ENCODE assay signal across 10 mouse cellular contexts in the genomic region with DNA sequence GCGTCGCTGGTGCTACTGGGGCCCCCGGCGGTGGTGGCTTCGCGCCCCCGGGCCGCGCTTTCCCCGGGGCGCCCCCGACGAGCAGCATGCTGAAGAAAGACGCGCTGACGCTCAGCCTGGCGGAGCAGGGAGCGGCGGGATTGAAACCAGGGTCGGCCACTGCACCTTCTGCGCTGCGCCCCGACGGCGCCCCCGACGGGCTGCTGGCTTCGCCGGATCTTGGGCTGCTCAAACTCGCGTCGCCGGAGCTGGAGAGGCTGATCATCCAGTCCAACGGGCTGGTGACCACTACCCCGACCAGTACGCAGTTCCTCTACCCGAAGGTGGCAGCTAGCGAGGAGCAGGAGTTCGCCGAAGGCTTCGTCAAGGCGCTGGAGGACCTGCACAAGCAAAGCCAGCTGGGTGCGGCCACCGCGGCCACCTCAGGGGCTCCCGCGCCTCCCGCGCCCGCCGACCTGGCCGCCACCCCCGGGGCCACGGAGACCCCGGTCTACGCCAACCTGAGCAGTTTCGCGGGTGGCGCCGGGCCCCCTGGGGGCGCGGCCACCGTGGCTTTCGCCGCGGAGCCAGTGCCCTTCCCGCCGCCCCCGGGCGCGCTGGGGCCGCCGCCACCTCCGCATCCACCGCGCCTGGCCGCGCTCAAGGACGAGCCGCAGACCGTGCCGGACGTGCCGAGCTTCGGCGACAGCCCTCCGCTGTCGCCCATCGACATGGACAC. TPM values are rescaled to one million over a fixed set of nuclear protein-coding genes. Genes with fewer than 3 reads are reported as not detected.
A peak's percentile ranks its signal among the peaks of the same experiment; 100 is the strongest.
DNase-seq lines count a peak whose midpoint lies in the region; ATAC-seq and TF ChIP-seq lines count a peak whose summit lies in the region.
"Had no signal": no experiment of that assay in that cellular context is flagged by ENCODE, and none has a peak within 500 bp of the region (broad histone marks: within the 10 kb centered on the region; RNA-seq: fewer than 3 reads in every experiment).

No protein-coding gene starts in this region.

- peak; percentile 63 to 78 for DNase-seq in left cerebral cortex, postnatal 36 days (ENCODE audit: low spot score in 2 of 2)
- no peak for DNase-seq in left cerebral cortex, adult 9 months (ENCODE audit: low spot score in 2 of 2)
- no peak for DNase-seq in forebrain, embryonic 11.5 days (ENCODE audit: low spot score)
- no peak for DNase-seq in liver, adult 2 months (ENCODE audit: extremely low read depth, low read depth, low spot score)
- no peak for DNase-seq in natural killer cell, adult 2 months (ENCODE audit: low spot score in 2 of 2)

- peak; percentile 1 for ATAC-seq in activated CD4-positive, CD25-positive, alpha-beta regulatory T cell, adult 4 months
- no peak for ATAC-seq in forebrain, embryonic 11.5 days (replicated peaks; ENCODE audit: low FRiP score)
- ATAC-seq in hindbrain, embryonic 15.5 days (ENCODE audit: low FRiP score, low read depth), result peak; percentile 5; the same call in 1 of the 2 replicates

- no peak for TF ChIP-seq CTCF in liver, adult 2 months (IDR thresholded peaks at IDR 0.05; ENCODE audit: low read depth, low read length)
- 0 out of 2 replicates have a peak, but pooled peaks have one; percentile 8 for TF ChIP-seq CTCF in olfactory bulb, adult 2 months (IDR thresholded peaks at IDR 0.05; ENCODE audit: insufficient read depth, low read depth, low read length)

- peaks cover 9% of the 10 kb centered on the region; the same call in 1 of the 2 replicates for H3K79me2 ChIP-seq in liver, adult 2 months (ENCODE audit: control insufficient read depth, insufficient read depth, low read length)

- TF ChIP-seq POLR2A in liver, adult 2 months (IDR thresholded peaks at IDR 0.05; ENCODE audit: extremely low read depth, insufficient read depth, low read length), result no peak
- no peak; the same call in 1 of the 2 replicates for TF ChIP-seq POLR2A in olfactory bulb, adult 2 months (IDR thresholded peaks at IDR 0.05; ENCODE audit: insufficient read depth, low read depth, low read length)

- peak overlapping the region; percentile 87 for H3K9ac ChIP-seq in forebrain, embryonic 11.5 days (ENCODE audit: low read length)
- peak overlapping the region; percentile 100 for H3K9ac ChIP-seq in hindbrain, embryonic 15.5 days
- peak overlapping the region; percentile 90 for H3K9ac ChIP-seq in liver, adult 2 months (ENCODE audit: low read depth, low read length)

- H3K4me3 ChIP-seq in forebrain, embryonic 11.5 days (ENCODE audit: low read depth, low read length), result peak overlapping the region; percentile 91
- peak overlapping the region; percentile 95 for H3K4me3 ChIP-seq in hindbrain, embryonic 15.5 days
- peak overlapping the region; percentile 73 for H3K4me3 ChIP-seq in liver, adult 2 months (ENCODE audit: insufficient read depth, low read depth, low read length)
- H3K4me3 ChIP-seq in olfactory bulb, adult 2 months (ENCODE audit: insufficient read depth, low read depth, low read length), result peak overlapping the region; percentile 81

- H3K4me1 ChIP-seq in forebrain, embryonic 11.5 days (replicated peaks; ENCODE audit: control insufficient read depth, insufficient read depth, low read length), result peaks cover 35% of the 10 kb centered on the region
- peaks cover 63% of the 10 kb centered on the region for H3K4me1 ChIP-seq in hindbrain, embryonic 15.5 days (replicated peaks)
- H3K4me1 ChIP-seq in liver, adult 2 months (ENCODE audit: control insufficient read depth, insufficient read depth, low read length), result peaks cover 14% of the 10 kb centered on the region
- peaks cover 37% of the 10 kb centered on the region for H3K4me1 ChIP-seq in olfactory bulb, adult 2 months (ENCODE audit: control insufficient read depth, insufficient read depth, low read length)

- H3K4me2 ChIP-seq in forebrain, embryonic 11.5 days (ENCODE audit: low read depth, low read length, severe bottlenecking), result peak overlapping the region; percentile 71
- peak overlapping the region; percentile 61 for H3K4me2 ChIP-seq in hindbrain, embryonic 15.5 days

- no peaks in the 10 kb centered on the region for H3K9me3 ChIP-seq in forebrain, embryonic 11.5 days (ENCODE audit: control insufficient read depth, low read length)
- H3K9me3 ChIP-seq in hindbrain, embryonic 15.5 days, result no peaks in the 10 kb centered on the region

- no peaks in the 10 kb centered on the region for H3K27me3 ChIP-seq in forebrain, embryonic 11.5 days (ENCODE audit: control insufficient read depth, insufficient read depth, low read length)
- no peaks in the 10 kb centered on the region for H3K27me3 ChIP-seq in hindbrain, embryonic 15.5 days
- H3K27me3 ChIP-seq in liver, adult 2 months (ENCODE audit: control insufficient read depth, insufficient read depth, low read length), result no peaks in the 10 kb centered on the region

- no peaks in the 10 kb centered on the region for H3K36me3 ChIP-seq in forebrain, embryonic 11.5 days (ENCODE audit: control insufficient read depth, insufficient read depth, low read length)
- no peaks in the 10 kb centered on the region for H3K36me3 ChIP-seq in hindbrain, embryonic 15.5 days
- H3K36me3 ChIP-seq in liver, adult 2 months (ENCODE audit: control insufficient read depth, insufficient read depth, low read length), result no peaks in the 10 kb centered on the region

- intact Hi-C loops in left cerebral cortex, postnatal 36 days (cut with DNase I), result no loop called here

- peak overlapping the region; percentile 96 for H3K27ac ChIP-seq in forebrain, embryonic 11.5 days (ENCODE audit: low read depth, low read length)
- H3K27ac ChIP-seq in hindbrain, embryonic 15.5 days (replicated peaks), result peak overlapping the region; percentile 99
- H3K27ac ChIP-seq in liver, adult 2 months (replicated peaks; ENCODE audit: insufficient read depth, low read depth, low read length), result peak overlapping the region; percentile 90
- peak overlapping the region; percentile 95 for H3K27ac ChIP-seq in olfactory bulb, adult 2 months (ENCODE audit: insufficient read depth, low read depth, low read length)

- under 1% methylated on average over 83 of the region's 89 CpGs for WGBS in forebrain, embryonic 11.5 days
- WGBS in hindbrain, embryonic 15.5 days, result 0% methylated on average over 73 of the region's 89 CpGs
- WGBS in liver, adult 2 months, result 1% methylated on average over 85 of the region's 89 CpGs
- WGBS in olfactory bulb, adult 2 months, result under 1% methylated on average over 88 of the region's 89 CpGs

RNA-seq across cellular contexts. Expression of gene Jund, which starts 0.5 kb away (rescaled TPM):
- total RNA-seq in left cerebral cortex, postnatal 36 days (2021), result 100 to 1,000 TPM; 219 to 272 TPM
- polyA plus RNA-seq in activated CD4-positive, CD25-positive, alpha-beta regulatory T cell, adult 4 months (2017; shearing (Covaris generic)), result 10 to 100 TPM; 12.5 to 20.0 TPM
- polyA plus RNA-seq in forebrain, embryonic 11.5 days (2014; fragmentation: Nextera tagmentation; extraction: Ambion mirVana), result 128 and 157 TPM in 2 replicates
- 98.4 and 105 TPM in 2 replicates for polyA plus RNA-seq in hindbrain, embryonic 15.5 days (2015; fragmentation: Nextera tagmentation; extraction: Ambion mirVana)
- 26.6 and 36.6 TPM in 2 replicates for total RNA-seq in liver, adult 2 months (2014; rRNA removed)
- 111 and 120 TPM in 2 replicates for polyA plus RNA-seq in liver, adult 2 months (2012; rRNA removed)
- polyA plus RNA-seq in olfactory bulb, adult 2 months (2012; ENCODE audit: insufficient read depth, insufficient read length, low replicate concordance, missing spikeins), result not detected in 2 replicates

RNA-seq across cellular contexts. Expression of gene Iqcn, which starts 4.0 kb away (rescaled TPM):
- under 1 TPM; 0.10 to 0.34 TPM for total RNA-seq in left cerebral cortex, postnatal 36 days (2021)
- not detected for polyA plus RNA-seq in activated CD4-positive, CD25-positive, alpha-beta regulatory T cell, adult 4 months (2017; shearing (Covaris generic))
- polyA plus RNA-seq in forebrain, embryonic 11.5 days (2014; fragmentation: Nextera tagmentation; extraction: Ambion mirVana), result not detected in 2 replicates
- 0.09 TPM in 2 replicates for polyA plus RNA-seq in hindbrain, embryonic 15.5 days (2015; fragmentation: Nextera tagmentation; extraction: Ambion mirVana)
- total RNA-seq in liver, adult 2 months (2014; rRNA removed), result not detected in 2 replicates
- not detected in 2 replicates for polyA plus RNA-seq in liver, adult 2 months (2012; rRNA removed)
- polyA plus RNA-seq in olfactory bulb, adult 2 months (2012; ENCODE audit: insufficient read depth, insufficient read length, low replicate concordance, missing spikeins), result not detected in 2 replicates

RNA-seq across cellular contexts. Expression of gene Gm3336, which starts 19.1 kb away (rescaled TPM):
- total RNA-seq in left cerebral cortex, postnatal 36 days (2021), result not detected
- not detected for polyA plus RNA-seq in activated CD4-positive, CD25-positive, alpha-beta regulatory T cell, adult 4 months (2017; shearing (Covaris generic))
- not detected in 2 replicates for polyA plus RNA-seq in forebrain, embryonic 11.5 days (2014; fragmentation: Nextera tagmentation; extraction: Ambion mirVana)
- polyA plus RNA-seq in hindbrain, embryonic 15.5 days (2015; fragmentation: Nextera tagmentation; extraction: Ambion mirVana), result not detected in 2 replicates
- 0.28 and 0.54 TPM in 2 replicates for total RNA-seq in liver, adult 2 months (2014; rRNA removed)
- 0.11 and 1.0 TPM in 2 replicates for polyA plus RNA-seq in liver, adult 2 months (2012; rRNA removed)
- not detected in 2 replicates for polyA plus RNA-seq in olfactory bulb, adult 2 months (2012; ENCODE audit: insufficient read depth, insufficient read length, low replicate concordance, missing spikeins)
- total RNA-seq: layer of hippocampus, adult 8-10 months had no signal
- polyA plus RNA-seq: brain, embryonic 14.5 days had no signal

RNA-seq across cellular contexts. Expression of gene Pde4c, which starts 24.2 kb away (rescaled TPM):
- total RNA-seq in left cerebral cortex, postnatal 36 days (2021), result 1 to 10 TPM in 1 of 2 experiments, under 1 TPM in 1; 0.89 to 2.0 TPM
- polyA plus RNA-seq in activated CD4-positive, CD25-positive, alpha-beta regulatory T cell, adult 4 months (2017; shearing (Covaris generic)), result under 1 TPM; 0.47 to 0.95 TPM
- 0.13 and 0.37 TPM in 2 replicates for polyA plus RNA-seq in forebrain, embryonic 11.5 days (2014; fragmentation: Nextera tagmentation; extraction: Ambion mirVana)
- polyA plus RNA-seq in hindbrain, embryonic 15.5 days (2015; fragmentation: Nextera tagmentation; extraction: Ambion mirVana), result 0.21 and 0.35 TPM in 2 replicates
- 10.6 and 16.3 TPM in 2 replicates for total RNA-seq in liver, adult 2 months (2014; rRNA removed)
- polyA plus RNA-seq in liver, adult 2 months (2012; rRNA removed), result 26.5 and 28.0 TPM in 2 replicates
- polyA plus RNA-seq in olfactory bulb, adult 2 months (2012; ENCODE audit: insufficient read depth, insufficient read length, low replicate concordance, missing spikeins), result not detected in 2 replicates

RNA-seq across cellular contexts. Expression of gene Lsm4, which starts 26.2 kb away (rescaled TPM):
- 10 to 100 TPM; 59.1 to 69.8 TPM for total RNA-seq in left cerebral cortex, postnatal 36 days (2021)
- polyA plus RNA-seq in activated CD4-positive, CD25-positive, alpha-beta regulatory T cell, adult 4 months (2017; shearing (Covaris generic)), result 100 to 1,000 TPM; 115 to 120 TPM
- polyA plus RNA-seq in forebrain, embryonic 11.5 days (2014; fragmentation: Nextera tagmentation; extraction: Ambion mirVana), result 318 and 346 TPM in 2 replicates
- polyA plus RNA-seq in hindbrain, embryonic 15.5 days (2015; fragmentation: Nextera tagmentation; extraction: Ambion mirVana), result 192 and 193 TPM in 2 replicates
- total RNA-seq in liver, adult 2 months (2014; rRNA removed), result 30.8 and 35.4 TPM in 2 replicates
- 35.4 and 51.8 TPM in 2 replicates for polyA plus RNA-seq in liver, adult 2 months (2012; rRNA removed)
- polyA plus RNA-seq in olfactory bulb, adult 2 months (2012; ENCODE audit: insufficient read depth, insufficient read length, low replicate concordance, missing spikeins), result not detected in 2 replicates

Comparison
In these comparisons a context has a peak if more than half of its experiments do, and no peak if none do; other contexts are left out.
1. DNase-seq: peak in left cerebral cortex, postnatal 36 days (2 of 2); none in left cerebral cortex, adult 9 months (0 of 2), forebrain, embryonic 11.5 days (single experiment), liver, adult 2 months (single experiment) and natural killer cell, adult 2 months (0 of 2).
2. Peak in every context shown above with its lines, with median percentiles within 50 percentile points of each other: H3K27ac ChIP-seq, H3K4me3 ChIP-seq and H3K9ac ChIP-seq.